Mouse (Mus musculus) bone marrow macrophage, adult 2 months (primary cell): ENCODE data around the gene Fsd1l. TPM values are rescaled to one million over a fixed set of nuclear protein-coding genes. Genes with fewer than 3 reads are reported as not detected.

Source experiments
- H3K27ac ChIP-seq: 2 replicates; pipeline ENCODE4 v1.5.1; 2012; ENCODE audit warnings: low read depth, low read length; ENCODE audit not compliant: insufficient read depth
- H3K4me1 ChIP-seq: 2 replicates; pipeline ENCODE4 v1.6.1; 2012; ENCODE audit warnings: low read length; ENCODE audit not compliant: control insufficient read depth, insufficient read depth
- H3K4me3 ChIP-seq: 2 replicates; pipeline ENCODE4 v1.5.1; 2012; ENCODE audit warnings: mild to moderate bottlenecking, low read length, moderate library complexity; ENCODE audit not compliant: insufficient read depth
- CTCF ChIP-seq: IDR thresholded peaks from 2 replicates; pipeline ENCODE4 v1.5.1; 2012; ENCODE audit warnings: low read depth, mild to moderate bottlenecking, low read length, moderate library complexity
- POLR2A ChIP-seq: IDR thresholded peaks from 2 replicates; pipeline ENCODE4 v1.6.1; 2012; ENCODE audit warnings: mild to moderate bottlenecking, low read depth, low read length, borderline replicate concordance
- polyA plus RNA-seq: library from polyadenylated mRNA; stranded (reverse); fragments of >200 nt; gene quantifications from 2 replicates; pipeline ENCODE4 v1.2.4, GENCODE M21; 2012; ENCODE audit not compliant: missing spikeins, insufficient read depth, insufficient read length

The Fsd1l gene
- polyA plus RNA-seq, 1 experiment: 4.1 TPM

GRCm38 (mm10) chr4:53749831-53750230 is 118.6 kb downstream of the Fsd1l start:
- no peak overlapping the region for H3K27ac ChIP-seq
- TF ChIP-seq POLR2A: no peak
- no peak for TF ChIP-seq CTCF
- H3K4me3 ChIP-seq: no peak overlapping the region
- H3K4me1 ChIP-seq: peaks cover 3% of the 10 kb centered on the region; the same call in 1 of the 2 replicates

GRCm38 (mm10) chr4:53750391-53751120 is 119.3 kb downstream of the Fsd1l start:
- no peak overlapping the region for H3K4me3 ChIP-seq
- H3K4me1 ChIP-seq: peaks cover 3% of the 10 kb centered on the region; the same call in 1 of the 2 replicates
- no peak overlapping the region for H3K27ac ChIP-seq
- TF ChIP-seq POLR2A: no peak
- no peak for TF ChIP-seq CTCF

Other genes starting within 250 kb of the Fsd1l start
- 58.3 and 69.4 TPM in 2 replicates for gene Slc44a1, start 191.1 kb upstream of the Fsd1l start, polyA plus RNA-seq
- gene Fktn, start 82.5 kb downstream of the Fsd1l start, polyA plus RNA-seq: 4.2 and 4.9 TPM in 2 replicates
- 1.8 and 2.9 TPM in 2 replicates for gene Tal2, start 148.2 kb downstream of the Fsd1l start, polyA plus RNA-seq
- 77.8 and 77.9 TPM in 2 replicates for gene Tmem38b, start 194.6 kb downstream of the Fsd1l start, polyA plus RNA-seq